Mouse (Mus musculus) heart, postnatal 0 days (tissue): ENCODE data around the gene Efna2. TPM values are rescaled to one million over a fixed set of nuclear protein-coding genes. Genes with fewer than 3 reads are reported as not detected.

Experiments
- ATAC-seq: fragments of 200-750 bp; cut with Nextera tagmentation; 2 replicates; pipeline ENCODE4 v1.8.0; 2017; ENCODE audit warnings: low read depth, moderate number of reproducible peaks, moderate library complexity; ENCODE audit not compliant: insufficient read depth
- DNase-seq: peaks from one replicate; pipeline ENCODE4 v3.0.0-alpha.2; 2016; ENCODE audit warnings: low spot score
- H3K27ac ChIP-seq: fragments of 300-500 bp; sonication (generic); 2 replicates; pipeline ENCODE4 v1.5.1; 2014; ENCODE audit warnings: low read depth, mild to moderate bottlenecking
- H3K27me3 ChIP-seq: fragments of 300-500 bp; sonication (generic); 2 replicates; pipeline ENCODE4 v1.6.1; 2014; ENCODE audit warnings: low read length, mixed read lengths; ENCODE audit not compliant: control insufficient read depth, insufficient read depth
- H3K36me3 ChIP-seq: fragments of 300-500 bp; sonication (generic); replicated peaks from 2 replicates; pipeline ENCODE4 v1.6.1; 2014; ENCODE audit warnings: low read length, mixed read lengths; ENCODE audit not compliant: control insufficient read depth, insufficient read depth
- H3K4me1 ChIP-seq: fragments of 300-500 bp; sonication (generic); 2 replicates; pipeline ENCODE4 v1.6.1; 2014; ENCODE audit warnings: antibody characterized with exemption; ENCODE audit not compliant: control insufficient read depth, insufficient read depth
- H3K4me2 ChIP-seq: fragments of 300-500 bp; sonication (generic); 2 replicates; pipeline ENCODE4 v1.6.1; 2014; ENCODE audit warnings: low read depth, mild to moderate bottlenecking, low read length, moderate library complexity
- H3K4me3 ChIP-seq: fragments of 300-500 bp; sonication (generic); 2 replicates; pipeline ENCODE4 v1.5.1; 2014; ENCODE audit warnings: low read depth, low read length
- H3K9ac ChIP-seq: fragments of 300-500 bp; sonication (generic); replicated peaks from 2 replicates; pipeline ENCODE4 v1.6.1; 2014; ENCODE audit warnings: low read depth, low read length, mixed read lengths
- H3K9me3 ChIP-seq: fragments of 300-500 bp; sonication (generic); replicated peaks from 2 replicates; pipeline ENCODE4 v1.6.1; 2016; ENCODE audit warnings: low read length; ENCODE audit not compliant: control insufficient read depth
- CTCF ChIP-seq: IDR thresholded peaks from 2 replicates; pipeline ENCODE4 v1.5.1; 2016; ENCODE audit warnings: antibody characterized with exemption, control low read depth, low read depth
- EP300 ChIP-seq: IDR thresholded peaks from 2 replicates; pipeline ENCODE4 v1.6.1; 2016; ENCODE audit warnings: antibody characterized with exemption, low read depth
- WGBS: fragments of 180-500 bp; shearing (Covaris S2); extraction: QIAGEN DNeasy Blood & Tissue Kit; methylation state at CpG from one replicate; pipeline ENCODE4 v1.1.7; 2014; 5-methylcytosine and 5-hydroxymethylcytosine counted together
- polyA plus RNA-seq: library from polyadenylated mRNA; unstranded; fragments of >200 nt; fragmentation: Nextera tagmentation; extraction: Ambion mirVana; gene quantifications from 2 replicates; pipeline ENCODE4 v1.2.1, GENCODE M21; 2015
- total RNA-seq: library from RNA; depleted of rRNA; stranded (reverse); fragments of >200 nt; gene quantifications from 2 replicates; pipeline ENCODE4 v1.2.3, GENCODE M21; 2014; ENCODE audit warnings: low replicate concordance

Gene Efna2
- total and polyA plus RNA-seq, 2 experiments from 2014 or later = 2.4 to 3.3 TPM

DNA sequence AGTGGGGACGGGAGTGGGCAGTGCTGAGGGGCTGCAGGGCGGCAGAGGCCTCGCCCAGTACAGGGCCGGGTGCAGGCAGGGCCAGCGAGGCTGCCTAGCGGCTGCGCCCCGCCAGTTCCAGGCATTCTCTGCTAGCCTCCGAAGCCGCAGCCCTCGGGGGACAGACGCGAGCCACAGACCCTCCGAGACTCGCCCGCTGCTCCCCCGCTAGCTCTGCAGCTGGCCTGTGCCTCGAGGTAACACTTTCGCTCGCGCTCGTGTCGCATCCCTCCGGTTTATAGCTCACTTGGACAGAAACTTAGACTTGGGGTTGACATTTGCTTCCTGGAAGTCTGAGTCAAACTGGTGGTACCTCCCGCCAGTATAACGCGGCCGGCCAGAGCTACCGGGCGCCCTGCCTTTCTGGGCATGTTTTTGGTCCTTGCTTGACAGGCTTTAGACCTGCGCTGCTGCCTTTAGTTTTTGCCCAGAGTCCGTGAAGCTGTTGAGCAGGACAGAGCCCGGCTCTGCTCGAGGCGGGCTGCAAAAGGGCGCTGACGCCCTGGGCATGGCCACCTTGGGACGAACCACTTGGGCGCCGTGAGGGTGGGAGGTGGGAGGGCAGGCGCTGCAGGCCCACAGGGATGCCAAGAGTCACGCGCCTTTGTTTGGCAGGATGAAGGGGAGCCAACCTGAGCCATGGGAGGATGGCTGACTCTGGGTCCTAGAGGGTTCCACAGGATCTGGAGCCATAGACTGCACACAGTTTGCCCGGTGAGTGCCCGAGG is 7.3 kb upstream of the Efna2 start:
- WGBS = 83% methylated on average over 45 of the region's 45 CpGs
- peaks cover 8% of the 10 kb centered on the region for H3K4me1 ChIP-seq
- no peak overlapping the region for H3K4me3 ChIP-seq
- no peaks in the 10 kb centered on the region for H3K9me3 ChIP-seq
- H3K27ac ChIP-seq = peak overlapping the region; percentile 58
- H3K4me2 ChIP-seq = peak overlapping the region; percentile 54
- no peaks in the 10 kb centered on the region for H3K27me3 ChIP-seq
- TF ChIP-seq CTCF (no peak), EP300 (no peak)
- DNase-seq (no peak), ATAC-seq (no peak)
- H3K36me3 ChIP-seq = peaks cover 28% of the 10 kb centered on the region
- peak overlapping the region; percentile 0; the same call in 1 of the 2 replicates for H3K9ac ChIP-seq

DNA sequence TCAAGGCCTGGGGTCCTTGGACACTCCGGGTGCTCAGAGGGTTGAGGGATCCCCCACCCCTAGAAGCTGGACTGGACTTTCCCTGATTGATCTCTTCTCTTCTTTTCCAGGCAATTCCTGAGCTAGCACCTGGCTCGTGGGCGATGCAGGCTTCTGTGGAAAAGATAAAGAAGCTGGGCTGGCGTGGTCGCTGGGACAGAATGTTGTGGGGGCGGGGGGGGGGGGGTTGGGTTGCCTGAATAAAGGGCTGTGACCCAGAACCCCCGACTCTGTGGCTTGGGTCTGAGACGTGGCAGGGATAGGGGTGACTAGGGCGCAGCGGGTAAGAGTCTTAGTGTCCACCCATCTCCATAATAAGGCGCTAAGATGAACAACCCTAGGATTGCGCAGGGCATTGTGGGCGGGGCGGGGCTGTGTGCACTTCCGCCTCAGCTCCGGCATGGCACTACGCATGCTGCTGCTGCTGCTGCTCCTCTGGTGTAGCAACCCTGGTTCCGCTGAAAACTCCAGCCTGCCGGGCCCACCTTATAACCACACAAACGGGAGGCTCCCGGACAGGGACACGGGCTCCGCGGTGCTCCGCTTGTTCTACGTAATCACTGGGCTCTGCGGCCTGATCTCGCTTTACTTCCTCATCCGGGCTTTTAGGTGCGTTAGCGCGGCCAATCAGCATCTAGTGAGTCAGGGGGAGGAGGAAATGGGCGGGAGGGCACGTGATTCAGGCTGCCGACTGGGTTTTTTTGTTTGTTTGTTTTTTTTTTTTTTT is 6.6 kb upstream of the Efna2 start, which contains the start of gene 1600002K03Rik:
TSS of gene 1600002K03Rik (plus strand) at position 418 of the 766 bp plus-strand sequence.
- Histone ChIP-seq H3K4me1 (0 out of 2 replicates have a peak, but pooled peaks cover 6% of the 10 kb centered on the region), H3K27me3 (no peaks in the 10 kb centered on the region)
- WGBS = 4% methylated on average over 34 of the region's 35 CpGs

DNA sequence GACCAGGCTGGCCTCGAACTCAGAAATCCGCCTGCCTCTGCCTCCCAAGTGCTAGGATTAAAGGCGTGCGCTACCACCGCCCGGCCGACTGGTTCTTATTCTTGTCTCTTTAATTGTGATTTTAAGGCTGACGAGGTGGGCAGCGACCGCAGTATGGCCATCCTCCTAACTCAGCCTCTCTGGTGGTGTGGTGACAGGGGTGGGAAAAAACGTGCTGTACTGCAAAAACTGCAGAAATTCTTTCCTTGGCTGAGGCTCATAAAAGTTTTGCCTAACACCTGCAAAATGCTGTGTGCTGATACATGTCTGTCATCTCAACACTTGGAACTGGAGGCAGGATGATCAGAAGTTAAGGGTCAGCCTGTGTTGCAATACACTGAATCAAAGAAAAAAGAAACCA is 5.9 kb upstream of the Efna2 start:
- no peak for ATAC-seq
- Histone ChIP-seq H3K36me3 (peaks cover 28% of the 10 kb centered on the region), H3K9ac (no peak overlapping the region), H3K4me1 (0 out of 2 replicates have a peak, but pooled peaks cover 6% of the 10 kb centered on the region), H3K4me3 (peak overlapping the region; percentile 48), H3K4me2 (peak overlapping the region; percentile 54), H3K9me3 (no peaks in the 10 kb centered on the region), H3K27ac (peak overlapping the region; percentile 21; the same call in 1 of the 2 replicates), H3K27me3 (no peaks in the 10 kb centered on the region)
- no peak for DNase-seq
- TF ChIP-seq CTCF (no peak), EP300 (no peak)
- 7% methylated on average over 11 of the region's 11 CpGs for WGBS

More for the DNA sequence above, 6.6 kb upstream of the Efna2 start, which contains the start of gene 1600002K03Rik:
- ATAC-seq (peak; percentile 65), DNase-seq (peak; percentile 93)
- TF ChIP-seq EP300 = no peak; the same call in none of the 2 replicates
- no peak for TF ChIP-seq CTCF
- peak within 1 kb of the TSS; percentile 58 for H3K27ac ChIP-seq
- no peaks in the 10 kb centered on the region for H3K9me3 ChIP-seq
- H3K4me3 ChIP-seq = peak within 1 kb of the TSS; percentile 48
- peak within 1 kb of the TSS; percentile 0 for H3K9ac ChIP-seq
- peaks cover 28% of the 10 kb centered on the region for H3K36me3 ChIP-seq
- H3K4me2 ChIP-seq = peak within 1 kb of the TSS; percentile 54

- H3K4me1 ChIP-seq = no peaks in the 10 kb centered on the region
- H3K9me3 ChIP-seq = no peaks in the 10 kb centered on the region
- ATAC-seq (no peak), DNase-seq (no peak)
- H3K9ac ChIP-seq = no peak overlapping the region
- H3K27me3 ChIP-seq = no peaks in the 10 kb centered on the region
- no peak overlapping the region for H3K27ac ChIP-seq
- TF ChIP-seq EP300 (no peak), CTCF (no peak)
- no peak overlapping the region for H3K4me3 ChIP-seq
- H3K36me3 ChIP-seq = peaks cover 28% of the 10 kb centered on the region
- 81% methylated on average over 10 of the region's 10 CpGs for WGBS
- no peak overlapping the region for H3K4me2 ChIP-seq
These were observed 5.2 kb upstream of the Efna2 start for GRCm38 (mm10) chr10:80173955-80174640.

GRCm38 (mm10) chr10:80174705-80175104 is 4.6 kb upstream of the Efna2 start:
- ATAC-seq (no peak), DNase-seq (no peak)
- WGBS = 37% methylated on average over 2 of the region's 2 CpGs
- TF ChIP-seq CTCF (peak; percentile 45), EP300 (no peak)
- Histone ChIP-seq H3K27ac (no peak overlapping the region), H3K4me2 (no peak overlapping the region), H3K9ac (no peak overlapping the region), H3K4me3 (no peak overlapping the region), H3K36me3 (peaks cover 27% of the 10 kb centered on the region), H3K27me3 (no peaks in the 10 kb centered on the region), H3K9me3 (no peaks in the 10 kb centered on the region), H3K4me1 (no peaks in the 10 kb centered on the region)
